Mouse (Mus musculus) embryonic facial prominence, embryonic 10.5 days (tissue): ENCODE data around the gene Olfr1312. TPM values are rescaled to one million over a fixed set of nuclear protein-coding genes. Genes with fewer than 3 reads are reported as not detected.
"Not testable (repeated sequence)": the region's sequence is repeated elsewhere in the genome, so short reads cannot be mapped to it uniquely, and the experiment has no call there.

ENCODE experiments used
- DNase-seq: peaks from one replicate; pipeline ENCODE4 v3.0.0-alpha.2; 2017; ENCODE audit warnings: low spot score
- H3K27ac ChIP-seq: fragments of 300-500 bp; sonication (generic); replicated peaks from 2 replicates; pipeline ENCODE4 v1.5.1; 2016; ENCODE audit warnings: mild to moderate bottlenecking
- H3K27me3 ChIP-seq: fragments of 300-500 bp; sonication (generic); replicated peaks from 2 replicates; pipeline ENCODE4 v1.6.1; 2016; ENCODE audit warnings: low read depth, mild to moderate bottlenecking; ENCODE audit not compliant: poor library complexity, severe bottlenecking
- H3K36me3 ChIP-seq: fragments of 300-500 bp; sonication (generic); replicated peaks from 2 replicates; pipeline ENCODE4 v1.6.1; 2016; ENCODE audit warnings: mild to moderate bottlenecking, moderate library complexity
- H3K4me1 ChIP-seq: fragments of 300-500 bp; sonication (generic); 2 replicates; pipeline ENCODE4 v1.6.1; 2016
- H3K4me3 ChIP-seq: fragments of 300-500 bp; sonication (generic); 2 replicates; pipeline ENCODE4 v1.5.1; 2016; ENCODE audit warnings: mild to moderate bottlenecking, moderate library complexity
- H3K9me3 ChIP-seq: fragments of 300-500 bp; sonication (generic); 2 replicates; pipeline ENCODE4 v1.6.1; 2016; ENCODE audit warnings: mild to moderate bottlenecking
- WGBS: fragments of 180-500 bp; shearing (Covaris S2); methylation state at CpG from one replicate; pipeline ENCODE4 v1.1.7; 2016; 5-methylcytosine and 5-hydroxymethylcytosine counted together
- polyA plus RNA-seq: library from polyadenylated mRNA; unstranded; fragments of >200 nt; fragmentation: Nextera tagmentation; extraction: Ambion mirVana; gene quantifications from 2 replicates; pipeline ENCODE4 v1.2.1, GENCODE M21; 2016

Gene Olfr1312
- not detected in 2 replicates for polyA plus RNA-seq

DNA sequence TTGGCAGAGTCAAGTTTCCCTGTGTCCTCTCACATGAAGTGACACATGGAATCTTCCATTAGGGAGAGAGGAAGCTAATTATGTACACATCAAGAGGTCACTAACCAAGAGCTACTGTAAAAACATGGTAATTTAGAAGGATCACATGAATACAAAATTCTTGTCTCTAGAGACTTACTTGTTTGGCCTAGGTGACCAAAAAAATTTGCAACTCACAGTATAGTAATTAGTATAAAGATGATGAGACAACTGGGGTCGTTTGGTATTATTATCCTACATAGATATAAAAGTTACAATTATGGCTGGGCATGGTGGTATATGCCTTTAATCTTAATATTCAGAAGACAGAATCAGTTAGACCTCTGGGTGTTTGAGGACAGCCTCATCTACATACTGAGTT, at the start of gene Olfr1312:
Gene Olfr1312, minus strand, starts transcription at position 101 of the 400 bp plus-strand sequence.
- Histone ChIP-seq H3K4me1 (no peaks in the 10 kb centered on the region), H3K36me3 (no peaks in the 10 kb centered on the region), H3K27ac (no peak within 1 kb of the TSS), H3K4me3 (no peak within 1 kb of the TSS), H3K9me3 (no peaks in the 10 kb centered on the region; the same call in 1 of the 2 replicates), H3K27me3 (no peaks in the 10 kb centered on the region)
- DNase-seq, result no peak
- WGBS, result 43% methylated on average over 1 of the region's 1 CpGs

GRCm38 (mm10) chr2:112096681-112097080, 46.6 kb upstream of the Olfr1312 start, which contains the start of gene Olfr1314:
TSS of gene Olfr1314 (minus strand) at chr2:112096781.
- no peak within 1 kb of the TSS for H3K4me3 ChIP-seq
- no peaks in the 10 kb centered on the region for H3K9me3 ChIP-seq
- H3K27ac ChIP-seq, result no peak within 1 kb of the TSS
- H3K36me3 ChIP-seq, result no peaks in the 10 kb centered on the region
- DNase-seq, result no peak
- no peaks in the 10 kb centered on the region for H3K27me3 ChIP-seq
- H3K4me1 ChIP-seq, result no peaks in the 10 kb centered on the region

DNA sequence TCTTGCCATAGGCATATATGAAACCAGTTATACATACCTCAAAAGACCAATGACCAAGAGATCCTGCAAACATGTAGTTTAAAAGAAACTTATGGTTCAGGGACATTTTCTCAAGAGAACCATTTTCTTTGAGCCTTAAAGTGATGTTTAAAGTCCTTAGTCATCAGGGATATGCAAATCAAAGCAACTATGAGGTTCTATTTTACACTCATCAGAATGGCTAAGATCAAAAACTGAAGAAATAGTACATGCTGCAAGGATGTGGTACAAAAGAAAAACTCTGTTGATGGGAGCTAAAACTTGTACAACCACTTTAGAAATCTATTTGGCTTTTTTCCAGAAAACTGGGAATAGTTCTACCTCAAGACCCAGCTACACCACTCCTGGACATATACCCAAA, 27.7 kb upstream of the Olfr1312 start, which contains the start of gene Olfr1313:
Gene Olfr1313, minus strand, starts transcription at position 101 of the 400 bp plus-strand sequence.
- Histone ChIP-seq H3K36me3 (no peaks in the 10 kb centered on the region), H3K27me3 (no peaks in the 10 kb centered on the region), H3K9me3 (no peaks in the 10 kb centered on the region), H3K27ac (no peak within 1 kb of the TSS), H3K4me1 (no peaks in the 10 kb centered on the region), H3K4me3 (no peak within 1 kb of the TSS)
- no peak for DNase-seq

DNA sequence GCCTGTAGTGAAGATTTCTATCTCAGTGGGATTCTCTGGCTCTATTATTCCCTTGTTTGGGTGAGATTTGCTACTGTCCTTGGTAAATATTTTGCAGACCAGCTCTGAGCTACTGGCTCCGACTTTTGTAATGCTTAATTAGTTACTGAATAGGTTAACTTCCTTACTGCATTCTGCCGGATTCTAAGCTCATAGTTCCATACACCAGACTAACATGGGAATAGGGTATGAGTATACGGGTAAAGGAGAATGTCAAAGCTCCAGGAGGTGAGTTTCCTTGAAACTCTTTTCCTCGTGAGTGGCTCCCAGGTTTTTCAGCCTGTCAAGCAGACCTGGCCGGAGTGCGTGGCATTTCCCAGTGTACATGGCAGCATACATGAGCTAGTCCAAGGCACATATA, 23.1 kb downstream of the Olfr1312 start:
- WGBS, result 54% methylated on average over 6 of the region's 6 CpGs
- H3K9me3 ChIP-seq, result not testable (repeated sequence)

GRCm38 (mm10) chr2:112024312-112024711, 25.7 kb downstream of the Olfr1312 start, which contains the start of gene Olfr1311:
TSS of gene Olfr1311 (minus strand) at chr2:112024412.
- H3K36me3 ChIP-seq, result no peaks in the 10 kb centered on the region
- no peaks in the 10 kb centered on the region for H3K27me3 ChIP-seq
- DNase-seq, result no peak
- H3K9me3 ChIP-seq, result no peaks in the 10 kb centered on the region
- 93% methylated on average over 2 of the region's 2 CpGs for WGBS
- no peak within 1 kb of the TSS for H3K4me3 ChIP-seq
- H3K4me1 ChIP-seq, result no peaks in the 10 kb centered on the region
- no peak within 1 kb of the TSS for H3K27ac ChIP-seq

More for the DNA sequence above, 23.1 kb downstream of the Olfr1312 start:
- not testable (repeated sequence) for DNase-seq, H3K27ac ChIP-seq, H3K4me3 ChIP-seq, H3K36me3 ChIP-seq, H3K27me3 ChIP-seq, H3K4me1 ChIP-seq

GRCm38 (mm10) chr2:112014900-112015299, 35.1 kb downstream of the Olfr1312 start:
- Histone ChIP-seq H3K4me1 (no peaks in the 10 kb centered on the region), H3K27me3 (no peaks in the 10 kb centered on the region)
- 85% methylated on average over 3 of the region's 3 CpGs for WGBS

DNA sequence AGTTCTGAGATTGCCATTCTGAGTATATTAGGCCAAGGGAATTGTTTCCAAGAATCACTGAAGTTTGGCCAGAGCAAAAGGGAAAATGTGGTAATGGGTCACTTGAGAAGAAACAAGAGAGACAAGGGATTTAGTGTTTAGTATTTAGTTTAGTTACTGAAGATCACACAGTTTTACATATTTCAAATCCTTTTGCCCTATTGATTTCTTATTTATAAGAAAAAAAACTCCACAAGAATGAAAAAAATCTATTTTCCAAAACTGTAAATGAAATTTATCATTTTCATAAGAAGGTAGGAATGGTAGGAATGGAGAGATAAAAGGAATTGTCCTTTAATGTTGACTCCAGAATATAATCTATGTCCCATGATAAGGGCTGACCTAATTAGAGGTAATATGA, 37.4 kb downstream of the Olfr1312 start, which contains the start of gene Olfr1310:
Gene Olfr1310, minus strand, starts transcription at position 101 of the 400 bp plus-strand sequence.
- no peak within 1 kb of the TSS for H3K4me3 ChIP-seq
- no peaks in the 10 kb centered on the region for H3K36me3 ChIP-seq
- no peak for DNase-seq
- H3K27me3 ChIP-seq, result no peaks in the 10 kb centered on the region
- no peaks in the 10 kb centered on the region for H3K4me1 ChIP-seq
- H3K27ac ChIP-seq, result no peak within 1 kb of the TSS
- H3K9me3 ChIP-seq, result no peaks in the 10 kb centered on the region

More at GRCm38 (mm10) chr2:112014900-112015299, 35.1 kb downstream of the Olfr1312 start:
- no peak overlapping the region for H3K4me3 ChIP-seq
- DNase-seq, result no peak
- H3K36me3 ChIP-seq, result no peaks in the 10 kb centered on the region
- H3K27ac ChIP-seq, result no peak overlapping the region
- no peaks in the 10 kb centered on the region for H3K9me3 ChIP-seq

DNA sequence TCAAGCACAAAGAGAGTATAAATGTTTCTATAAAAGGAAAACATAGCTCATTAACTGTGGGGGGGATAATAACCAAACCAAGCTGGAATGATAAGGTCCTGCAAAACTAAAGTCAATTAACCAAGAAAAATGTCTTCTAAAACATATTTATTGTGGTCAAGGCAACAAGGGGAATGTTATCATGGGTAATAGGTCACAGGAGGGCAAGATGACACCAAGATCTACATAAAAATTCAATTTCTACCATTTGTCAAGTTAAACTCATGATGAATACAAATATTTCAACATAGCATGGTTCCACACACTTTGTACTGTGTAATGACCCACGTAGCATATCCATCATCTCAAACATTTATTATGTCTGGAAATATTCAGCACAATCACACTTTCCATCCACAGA, 59.9 kb downstream of the Olfr1312 start, which contains the start of gene Olfr1309:
Gene Olfr1309, minus strand, starts transcription at position 101 of the 400 bp plus-strand sequence.
- H3K4me3 ChIP-seq, result no peak within 1 kb of the TSS
- no peak within 1 kb of the TSS for H3K27ac ChIP-seq
- no peak for DNase-seq
- 75% methylated on average over 1 of the region's 1 CpGs for WGBS
- no peaks in the 10 kb centered on the region for H3K9me3 ChIP-seq
- H3K36me3 ChIP-seq, result no peaks in the 10 kb centered on the region
- no peaks in the 10 kb centered on the region for H3K4me1 ChIP-seq
- no peaks in the 10 kb centered on the region for H3K27me3 ChIP-seq

Other genes starting within 250 kb of the Olfr1312 start
- not detected in 2 replicates for gene Olfr1303, start 229.9 kb downstream of the Olfr1312 start, polyA plus RNA-seq
- gene Olfr1305, start 173.1 kb downstream of the Olfr1312 start, polyA plus RNA-seq, result not detected in 2 replicates
- not detected in 2 replicates for gene Olfr1306, start 134.0 kb downstream of the Olfr1312 start, polyA plus RNA-seq
- gene Olfr1307, start 100.8 kb downstream of the Olfr1312 start, polyA plus RNA-seq, result 0.01 TPM in 1 of 2 replicates, not detected in the other
- gene Olfr1308, start 85.3 kb downstream of the Olfr1312 start, polyA plus RNA-seq, result not detected in 2 replicates
- gene Olfr1309, start 60.0 kb downstream of the Olfr1312 start, polyA plus RNA-seq, result not detected in 2 replicates
- gene Olfr1310, start 37.5 kb downstream of the Olfr1312 start, polyA plus RNA-seq, result not detected in 2 replicates
- not detected in 2 replicates for gene Olfr1311, start 25.8 kb downstream of the Olfr1312 start, polyA plus RNA-seq
- not detected in 2 replicates for gene Olfr1313, start 27.6 kb upstream of the Olfr1312 start, polyA plus RNA-seq
- not detected in 2 replicates for gene Olfr1314, start 46.5 kb upstream of the Olfr1312 start, polyA plus RNA-seq
- gene Olfr1315-ps1, start 65.2 kb upstream of the Olfr1312 start, polyA plus RNA-seq, result not detected in 2 replicates
- gene Olfr1316, start 84.7 kb upstream of the Olfr1312 start, polyA plus RNA-seq, result not detected in 2 replicates
- gene Olfr1317, start 90.1 kb upstream of the Olfr1312 start, polyA plus RNA-seq, result not detected in 2 replicates
- not detected in 2 replicates for gene Olfr1318, start 104.0 kb upstream of the Olfr1312 start, polyA plus RNA-seq
- gene Lpcat4, start 189.2 kb upstream of the Olfr1312 start, polyA plus RNA-seq, result 13.1 and 14.0 TPM in 2 replicates
- gene Nutm1, start 209.1 kb upstream of the Olfr1312 start, polyA plus RNA-seq, result 0.10 TPM in 1 of 2 replicates, not detected in the other
- 220 and 238 TPM in 2 replicates for gene Nop10, start 211.7 kb upstream of the Olfr1312 start, polyA plus RNA-seq
- gene Slc12a6, start 215.6 kb upstream of the Olfr1312 start, polyA plus RNA-seq, result 8.2 and 9.7 TPM in 2 replicates
- not detected in 2 replicates for gene Gm21985, start 216.1 kb upstream of the Olfr1312 start, polyA plus RNA-seq